Mouse (Mus musculus) forebrain, embryonic 14.5 days (tissue): Measurements from ENCODE around the gene Unc93a2. TPM values are rescaled to one million over a fixed set of nuclear protein-coding genes. Genes with fewer than 3 reads are reported as not detected.
"Not testable (repeated sequence)": the region's sequence is repeated elsewhere in the genome, so short reads cannot be mapped to it uniquely, and the experiment has no call there.

ENCODE experiments used
- ATAC-seq: fragments of 200-750 bp; cut with Nextera tagmentation; 2 replicates; pipeline ENCODE4 v1.8.0; 2017; ENCODE audit warnings: mild to moderate bottlenecking, moderate library complexity
- DNase-seq: peaks from one replicate; pipeline ENCODE4 v3.0.0-alpha.2; 2015; ENCODE audit warnings: low spot score
- H3K27ac ChIP-seq: fragments of 300-500 bp; sonication (generic); 2 replicates; pipeline ENCODE4 v1.5.1; 2014; ENCODE audit warnings: low read depth, mild to moderate bottlenecking, control low read depth, low read length, moderate library complexity
- H3K27me3 ChIP-seq: fragments of 300-500 bp; sonication (generic); replicated peaks from 2 replicates; pipeline ENCODE4 v1.6.1; 2014; ENCODE audit warnings: low read length, control low read depth, mixed read lengths; ENCODE audit not compliant: control insufficient read depth, insufficient read depth
- H3K36me3 ChIP-seq: fragments of 300-500 bp; sonication (generic); 2 replicates; pipeline ENCODE4 v1.6.1; 2014; ENCODE audit warnings: low read length, control low read depth; ENCODE audit not compliant: control insufficient read depth, insufficient read depth
- H3K4me1 ChIP-seq: fragments of 300-500 bp; sonication (generic); 2 replicates; pipeline ENCODE4 v1.6.1; 2014; ENCODE audit warnings: antibody characterized with exemption, low read length, control low read depth; ENCODE audit not compliant: control insufficient read depth, insufficient read depth
- H3K4me2 ChIP-seq: fragments of 300-500 bp; sonication (generic); 2 replicates; pipeline ENCODE4 v1.6.1; 2014; ENCODE audit warnings: mild to moderate bottlenecking, control low read depth, low read length
- H3K4me3 ChIP-seq: fragments of 300-500 bp; sonication (generic); 2 replicates; pipeline ENCODE4 v1.5.1; 2014; ENCODE audit warnings: low read depth, low read length, control low read depth
- H3K9ac ChIP-seq: fragments of 300-500 bp; sonication (generic); 2 replicates; pipeline ENCODE4 v1.6.1; 2014; ENCODE audit warnings: mild to moderate bottlenecking, low read length, control low read depth, moderate library complexity
- H3K9me3 ChIP-seq: fragments of 300-500 bp; sonication (generic); replicated peaks from 2 replicates; pipeline ENCODE4 v1.6.1; 2016; ENCODE audit warnings: low read length, control low read depth, mixed read lengths; ENCODE audit not compliant: control insufficient read depth
- WGBS: fragments of 180-500 bp; shearing (Covaris S2); extraction: QIAGEN DNeasy Blood & Tissue Kit; methylation state at CpG from one replicate; pipeline ENCODE4 v1.1.7; 2014; 5-methylcytosine and 5-hydroxymethylcytosine counted together
- polyA plus RNA-seq: library from polyadenylated mRNA; unstranded; fragments of >200 nt; fragmentation: Nextera tagmentation; extraction: Ambion mirVana; gene quantifications from 2 replicates; pipeline ENCODE4 v1.2.1, GENCODE M21; 2014

Unc93a2 gene
- polyA plus RNA-seq, 1 experiment from 2014 or later: not detected

GRCm38 (mm10) chr17:7396288-7396687 is 11.0 kb upstream of the Unc93a2 start:
- not testable (repeated sequence) for ATAC-seq, H3K9ac ChIP-seq
- no CpG with 5 or more reads among the region's 2 CpGs for WGBS

DNA sequence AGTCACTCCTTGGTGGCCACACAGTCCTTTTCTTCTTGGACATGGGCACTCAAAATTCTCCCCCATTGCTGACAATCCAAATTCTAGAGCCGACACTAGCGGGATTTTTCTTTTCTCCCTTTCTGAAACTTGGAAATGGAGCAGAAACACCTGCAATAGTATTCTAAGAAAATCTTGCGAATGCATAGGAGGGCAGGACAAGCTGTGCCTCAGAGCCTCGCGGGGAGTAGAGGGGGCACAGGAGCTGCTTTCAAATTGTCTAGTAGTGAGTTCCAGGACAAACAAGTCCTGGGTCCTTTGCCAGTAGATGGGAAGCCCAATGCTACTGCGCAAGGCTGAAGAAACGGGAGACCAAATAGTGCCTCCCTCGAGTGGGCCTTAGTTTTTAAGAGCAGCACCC is 10.4 kb upstream of the Unc93a2 start:
- not testable (repeated sequence) for H3K27me3 ChIP-seq, H3K27ac ChIP-seq, H3K36me3 ChIP-seq, H3K4me2 ChIP-seq, H3K4me1 ChIP-seq, DNase-seq, H3K9ac ChIP-seq, H3K9me3 ChIP-seq, H3K4me3 ChIP-seq, ATAC-seq
- 91% methylated on average over 7 of the region's 8 CpGs for WGBS

More at GRCm38 (mm10) chr17:7396288-7396687, 11.0 kb upstream of the Unc93a2 start:
- H3K27ac ChIP-seq, H3K9me3 ChIP-seq, DNase-seq, H3K36me3 ChIP-seq, H3K4me2 ChIP-seq, H3K27me3 ChIP-seq, H3K4me1 ChIP-seq, H3K4me3 ChIP-seq: not testable (repeated sequence)

- H3K27me3 ChIP-seq, H3K27ac ChIP-seq, H3K36me3 ChIP-seq, H3K4me3 ChIP-seq, ATAC-seq, H3K4me2 ChIP-seq, H3K9ac ChIP-seq, DNase-seq, H3K9me3 ChIP-seq, H3K4me1 ChIP-seq: not testable (repeated sequence)
- 85% methylated on average over 7 of the region's 7 CpGs for WGBS
Observed at GRCm38 (mm10) chr17:7395116-7395515, 9.9 kb upstream of the Unc93a2 start.

DNA sequence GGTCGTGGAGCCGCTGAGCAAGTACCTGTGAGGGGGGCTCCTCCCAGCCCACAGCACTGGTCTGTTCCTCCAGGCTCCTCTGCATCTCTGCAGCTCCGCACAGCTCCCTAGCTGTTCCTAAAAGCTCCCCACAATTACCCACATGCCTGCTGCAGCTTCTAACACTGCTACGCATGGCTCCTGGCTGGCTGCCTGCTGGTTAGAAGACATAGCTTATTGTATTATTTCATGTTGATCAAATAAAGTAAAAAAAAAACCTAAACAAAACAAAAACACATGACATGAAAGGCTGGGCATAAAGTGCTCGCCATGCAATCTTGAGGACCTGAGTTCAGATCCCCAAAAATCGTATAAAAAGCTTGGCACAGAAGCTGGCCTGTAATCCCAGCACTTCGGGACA is 4.6 kb upstream of the Unc93a2 start:
- not testable (repeated sequence) for H3K27me3 ChIP-seq, H3K4me2 ChIP-seq, H3K27ac ChIP-seq, H3K4me3 ChIP-seq, H3K36me3 ChIP-seq, H3K9me3 ChIP-seq, H3K4me1 ChIP-seq, H3K9ac ChIP-seq, ATAC-seq
- DNase-seq: peak; percentile 27
- 65% methylated on average over 7 of the region's 7 CpGs for WGBS

GRCm38 (mm10) chr17:7388958-7389356 is 3.7 kb upstream of the Unc93a2 start:
- not testable (repeated sequence) for H3K4me1 ChIP-seq, H3K9me3 ChIP-seq, H3K27ac ChIP-seq, H3K36me3 ChIP-seq, H3K27me3 ChIP-seq, H3K4me2 ChIP-seq, ATAC-seq, H3K9ac ChIP-seq, H3K4me3 ChIP-seq
- DNase-seq: peak; percentile 19
- WGBS: 65% methylated on average over 6 of the region's 8 CpGs

GRCm38 (mm10) chr17:7388341-7388957 is 3.2 kb upstream of the Unc93a2 start:
- no CpG with 5 or more reads among the region's 2 CpGs for WGBS
- H3K4me1 ChIP-seq, DNase-seq, H3K9me3 ChIP-seq, H3K27me3 ChIP-seq, H3K36me3 ChIP-seq, H3K9ac ChIP-seq, H3K4me2 ChIP-seq, H3K4me3 ChIP-seq, ATAC-seq, H3K27ac ChIP-seq: not testable (repeated sequence)

GRCm38 (mm10) chr17:7386016-7386415 is 752 bp upstream of the Unc93a2 start:
- not testable (repeated sequence) for H3K4me1 ChIP-seq, H3K36me3 ChIP-seq, H3K9ac ChIP-seq, ATAC-seq, H3K27me3 ChIP-seq, H3K27ac ChIP-seq, H3K4me2 ChIP-seq, H3K9me3 ChIP-seq, H3K4me3 ChIP-seq
- peak; percentile 17 for DNase-seq
- 68% methylated on average over 8 of the region's 8 CpGs for WGBS

DNA sequence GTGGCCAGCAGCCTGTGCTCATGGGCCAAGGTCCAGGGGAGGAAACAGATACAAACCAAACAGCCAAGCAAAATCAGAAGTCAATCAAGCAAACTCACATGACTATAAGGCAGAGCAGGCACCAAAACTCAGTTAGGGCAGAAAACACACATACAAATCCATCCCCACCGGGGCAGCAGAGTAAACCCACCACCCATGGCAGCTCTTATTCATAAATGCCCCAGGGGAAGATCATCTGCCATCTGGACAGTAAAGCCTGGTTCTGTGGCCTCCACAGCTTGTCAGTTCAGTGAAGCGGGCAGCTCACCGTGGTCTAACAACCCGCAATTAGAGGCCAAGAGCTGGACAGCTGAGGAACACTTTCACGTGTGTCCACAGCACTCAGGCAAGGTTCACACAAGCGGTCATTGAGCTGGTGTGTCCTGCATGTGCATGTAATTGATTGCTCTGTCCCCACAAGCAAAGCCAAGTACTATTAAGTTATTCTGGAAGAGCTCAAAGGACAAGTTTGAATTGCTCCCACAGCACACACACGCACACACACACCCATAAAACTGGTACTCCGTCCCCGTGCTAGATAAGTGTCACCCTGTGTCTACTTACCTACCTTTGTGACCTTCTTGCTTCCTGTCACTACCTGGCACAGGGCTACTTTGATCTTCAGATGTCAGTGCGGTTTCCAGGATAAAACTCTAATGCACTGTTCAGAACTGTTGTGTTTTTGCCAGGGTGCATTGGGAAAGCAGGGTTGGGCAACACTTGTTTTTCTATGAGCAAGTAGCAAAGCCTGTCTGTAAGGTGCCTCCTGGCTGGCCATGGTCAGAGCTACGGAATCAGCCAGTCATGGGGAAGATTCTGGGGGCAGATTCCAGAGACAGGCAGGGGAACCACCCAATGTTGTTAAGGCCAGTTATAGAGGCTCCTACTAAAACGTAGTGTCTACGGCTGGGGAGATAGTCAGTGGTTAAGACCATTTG is 1.8 kb downstream of the Unc93a2 start:
- H3K27ac ChIP-seq, H3K4me1 ChIP-seq, ATAC-seq, DNase-seq, H3K36me3 ChIP-seq, H3K27me3 ChIP-seq, H3K9ac ChIP-seq, H3K4me3 ChIP-seq, H3K9me3 ChIP-seq, H3K4me2 ChIP-seq: not testable (repeated sequence)
- WGBS: 86% methylated on average over 7 of the region's 13 CpGs

DNA sequence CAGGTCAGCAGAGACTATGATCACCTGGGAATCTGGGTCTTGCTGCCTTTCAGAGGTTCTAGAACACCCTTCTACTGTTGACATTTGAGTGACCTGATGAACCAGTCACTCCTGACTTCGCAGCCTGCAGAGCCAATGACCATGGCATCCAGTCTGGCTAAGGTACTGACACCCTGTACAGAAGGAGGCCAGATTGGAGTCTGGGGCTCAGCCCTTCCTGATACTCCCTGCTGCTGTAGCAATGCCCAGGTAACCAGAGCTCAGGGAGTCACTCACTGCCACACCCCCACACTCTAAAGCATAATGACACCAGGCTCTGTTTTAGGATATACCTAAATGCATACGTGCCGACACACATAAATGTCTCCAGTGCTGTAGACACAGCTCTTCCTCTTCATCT is 2.6 kb downstream of the Unc93a2 start:
- 70% methylated on average over 1 of the region's 3 CpGs for WGBS
- H3K9ac ChIP-seq, H3K36me3 ChIP-seq, H3K4me3 ChIP-seq, H3K27ac ChIP-seq, H3K9me3 ChIP-seq, DNase-seq, ATAC-seq, H3K4me1 ChIP-seq, H3K4me2 ChIP-seq, H3K27me3 ChIP-seq: not testable (repeated sequence)
